Mouse (Mus musculus) layer of hippocampus, adult 9-10 months (tissue): ENCODE measurements at regions not wholly inside any gene's neighbourhood (a gene's known extent, or its start where the extent isn't known, plus 50 kb on each side); places are given as distances from the start of the nearest gene placed in this dataset.

ENCODE experiments used
- DNase-seq: peaks from one replicate; pipeline ENCODE4 v3.0.0; 2022; ENCODE audit warnings: low spot score

DNA sequence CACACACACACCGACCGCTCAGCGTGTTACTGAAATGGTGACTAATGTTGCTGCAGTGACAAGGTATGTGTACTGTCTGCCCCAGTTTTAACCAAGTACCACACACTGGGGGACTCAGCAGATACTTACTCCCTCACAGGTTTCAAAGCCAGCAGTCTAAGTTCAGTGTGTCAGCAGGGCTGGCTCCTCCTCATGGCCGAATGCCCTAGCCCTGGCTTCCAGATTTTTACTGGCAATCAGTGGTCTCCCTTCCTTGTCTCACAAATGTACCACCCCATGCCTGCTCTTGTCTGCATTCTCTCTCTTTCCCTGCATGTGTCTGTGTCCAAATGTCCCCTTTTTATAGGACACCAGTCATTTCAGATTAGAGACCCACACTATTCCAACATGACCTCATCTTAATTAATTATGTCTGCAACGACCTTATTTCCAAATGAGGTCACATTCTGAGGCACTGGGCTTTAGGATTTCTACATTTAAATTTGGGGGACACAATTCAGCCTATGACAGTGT, 114.7 kb downstream of the Uri1 start:
- DNase-seq: no peak

DNA sequence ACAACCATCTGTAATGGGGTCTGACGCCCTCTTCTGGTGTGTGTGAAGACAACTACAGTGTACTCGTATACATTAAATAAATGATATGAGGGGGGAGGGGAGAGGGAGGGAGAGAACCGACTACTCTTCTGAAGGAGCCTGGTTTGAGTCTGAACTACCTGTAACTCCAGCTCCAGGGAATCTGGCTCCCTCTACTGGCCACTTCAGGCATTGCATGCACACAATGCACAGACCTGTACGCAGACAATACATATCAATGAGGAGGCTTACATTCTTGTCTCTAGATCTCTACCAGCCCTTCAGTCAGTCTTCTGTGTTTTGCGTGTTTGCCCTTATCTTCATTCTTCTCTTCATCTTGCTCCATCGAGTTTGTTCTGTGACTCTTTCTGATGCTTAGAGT, 120.4 kb upstream of the Zfp536 start:
- DNase-seq: no peak

DNA sequence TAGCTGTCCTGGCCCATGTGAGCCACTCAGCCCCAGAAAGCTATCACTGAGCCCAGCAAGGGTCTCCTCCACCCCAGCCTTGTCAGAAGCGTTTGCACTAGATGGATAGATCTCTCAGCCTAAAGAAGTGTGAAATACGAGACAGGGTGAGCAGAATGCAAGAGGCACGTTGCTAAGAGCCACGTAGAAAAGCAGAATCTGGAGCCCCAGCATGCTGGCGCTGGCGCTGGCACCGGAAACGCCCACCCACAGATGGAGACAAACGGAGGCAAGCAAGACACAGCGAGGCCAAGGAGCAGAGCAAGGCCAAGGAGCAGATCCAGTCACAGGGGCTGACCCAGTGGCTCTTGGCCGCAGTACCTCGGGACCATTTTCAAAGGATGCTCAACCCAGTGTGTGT, 100.9 kb upstream of the Zfp536 start:
- DNase-seq: no peak

DNA sequence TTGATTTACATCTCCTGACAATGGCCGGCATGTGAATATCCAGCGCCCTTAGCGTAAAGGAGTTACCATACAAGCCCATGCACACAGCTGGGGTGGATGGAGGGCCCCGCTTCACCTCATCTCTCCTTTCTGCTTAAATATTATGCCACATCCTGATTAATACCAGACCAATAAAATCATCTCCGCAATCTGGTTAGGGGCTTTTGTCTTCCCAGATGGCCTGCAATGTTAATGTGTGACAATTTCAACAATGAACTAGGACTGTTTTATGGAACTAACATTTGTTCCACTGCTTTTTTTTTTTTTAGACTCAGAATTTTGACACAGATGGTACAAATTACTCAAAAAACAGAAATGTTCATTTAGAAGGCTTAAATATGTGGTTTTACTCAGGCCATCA, 97.5 kb upstream of the Zfp536 start:
- DNase-seq: peak; percentile 20

DNA sequence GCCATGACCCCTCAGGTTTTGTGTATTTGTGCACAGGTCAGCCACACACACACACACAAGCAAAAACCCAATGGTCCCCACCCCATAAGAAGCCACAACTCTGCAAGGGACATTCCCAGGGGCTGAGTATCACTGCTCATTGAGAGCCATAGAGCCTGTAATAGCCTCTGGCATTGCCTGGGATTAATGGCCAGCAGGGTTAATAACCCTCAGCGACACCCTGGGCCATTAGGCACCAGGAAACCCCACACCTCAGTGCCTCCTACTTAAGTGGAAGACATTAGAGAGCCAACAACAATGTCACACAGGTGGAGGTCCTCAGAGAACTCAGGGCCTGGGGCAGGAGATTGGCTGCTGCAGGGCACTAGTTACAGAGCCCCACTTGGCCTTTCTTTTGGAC, 93.0 kb upstream of the Zfp536 start:
- DNase-seq: no peak

DNA sequence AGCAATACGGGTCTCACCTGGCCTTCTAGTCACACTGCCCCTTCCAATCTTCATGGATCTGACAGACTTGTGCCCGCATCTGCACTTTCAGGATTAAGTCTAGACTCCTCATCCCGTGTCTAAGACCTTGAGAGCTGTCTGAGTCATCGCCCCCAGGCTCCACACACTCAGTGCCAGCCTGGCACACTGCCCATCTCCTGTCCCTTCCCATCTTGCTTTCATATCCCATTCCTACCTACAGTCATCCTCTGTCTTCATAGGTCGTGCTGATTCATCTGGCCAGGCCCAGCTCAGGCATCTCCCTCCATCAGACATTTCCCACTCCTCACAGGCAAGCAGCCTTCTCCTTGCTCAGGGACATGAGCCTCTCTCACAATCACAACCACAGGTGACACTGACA, 78.0 kb upstream of the Zfp536 start:
- no peak for DNase-seq

DNA sequence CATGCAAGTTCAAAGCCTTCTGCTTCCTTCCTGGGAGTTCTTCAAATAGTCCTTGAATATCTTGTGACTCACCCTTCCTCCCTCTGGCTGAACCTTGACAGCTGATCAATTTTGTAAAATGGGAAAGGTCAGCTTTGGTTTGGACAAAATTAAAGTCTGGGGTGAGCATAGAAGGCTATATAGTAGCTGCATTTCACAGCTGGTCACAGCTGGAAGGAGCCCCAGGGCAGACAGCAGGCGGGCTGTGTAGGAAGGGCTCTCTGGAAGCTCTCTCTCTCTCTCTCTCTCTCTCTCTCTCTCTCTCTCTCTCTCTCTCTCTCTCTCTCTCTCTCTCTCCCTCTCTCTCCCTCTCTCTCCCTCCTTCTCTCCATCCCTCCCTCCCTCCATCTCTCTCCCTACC, 71.8 kb upstream of the Zfp536 start:
- no peak for DNase-seq

DNA sequence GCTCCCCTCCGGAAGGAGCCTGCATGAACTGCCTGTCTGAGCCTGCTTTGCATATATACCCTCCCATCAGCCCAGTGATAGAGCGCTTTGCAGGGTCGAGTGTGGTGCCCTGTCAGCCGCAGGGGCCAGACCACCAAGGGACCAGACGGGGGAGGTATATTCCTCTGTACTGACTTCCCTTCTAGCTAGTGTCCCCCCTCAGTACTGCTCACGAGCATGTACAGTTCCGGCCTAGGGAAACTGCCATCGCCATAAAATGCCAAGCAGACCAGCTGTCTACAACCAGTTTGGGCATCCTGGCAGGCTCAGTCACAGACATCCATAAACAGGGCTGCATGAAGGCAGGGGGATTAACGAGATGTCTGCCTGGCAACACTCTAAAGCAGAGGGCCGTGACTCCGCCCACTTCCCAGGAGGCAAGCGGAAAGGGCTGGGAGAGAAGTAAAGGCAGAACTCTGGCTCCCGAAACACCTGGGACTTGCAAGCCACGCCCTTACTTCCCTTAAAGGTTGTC, 68.6 kb upstream of the Zfp536 start:
- DNase-seq: no peak

DNA sequence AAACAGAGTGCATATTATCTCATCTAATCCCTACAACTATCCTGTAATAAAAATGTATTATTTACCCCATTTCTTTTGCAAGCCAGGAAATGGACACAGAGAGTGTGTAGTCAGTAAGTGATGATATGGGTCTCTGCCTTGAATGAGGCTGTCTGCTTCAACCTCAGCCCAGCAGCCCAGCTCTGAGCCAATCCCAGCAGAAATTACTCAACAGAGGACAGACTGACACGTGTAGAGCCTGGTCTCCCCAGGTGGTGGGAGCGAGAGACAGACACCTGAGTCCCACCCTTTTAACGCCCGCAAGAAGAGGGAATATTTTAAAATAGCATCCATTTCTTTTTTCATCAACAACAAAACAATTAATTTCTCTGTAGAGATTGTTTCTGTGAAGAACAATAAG, 68.1 kb upstream of the Zfp536 start:
- DNase-seq: no peak

DNA sequence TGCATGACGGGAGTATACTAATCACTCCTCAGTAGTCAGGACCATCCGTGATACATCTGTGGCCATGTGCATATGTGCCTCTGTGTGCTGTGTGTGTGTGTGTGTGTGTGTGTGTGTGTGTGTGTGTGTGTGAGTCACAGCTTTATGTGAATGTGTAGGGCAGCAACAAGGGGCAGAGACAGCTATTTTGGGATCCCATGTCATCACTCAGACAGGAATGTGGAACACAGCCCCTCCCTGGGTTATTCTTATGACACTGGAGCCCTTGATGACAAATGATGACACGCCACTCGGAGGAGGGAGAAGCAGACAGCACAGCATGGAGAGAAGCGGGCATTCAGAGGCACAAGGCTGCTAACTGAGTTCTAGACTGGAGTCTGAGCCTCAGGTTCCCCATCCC, 64.4 kb upstream of the Zfp536 start:
- DNase-seq: no peak

DNA sequence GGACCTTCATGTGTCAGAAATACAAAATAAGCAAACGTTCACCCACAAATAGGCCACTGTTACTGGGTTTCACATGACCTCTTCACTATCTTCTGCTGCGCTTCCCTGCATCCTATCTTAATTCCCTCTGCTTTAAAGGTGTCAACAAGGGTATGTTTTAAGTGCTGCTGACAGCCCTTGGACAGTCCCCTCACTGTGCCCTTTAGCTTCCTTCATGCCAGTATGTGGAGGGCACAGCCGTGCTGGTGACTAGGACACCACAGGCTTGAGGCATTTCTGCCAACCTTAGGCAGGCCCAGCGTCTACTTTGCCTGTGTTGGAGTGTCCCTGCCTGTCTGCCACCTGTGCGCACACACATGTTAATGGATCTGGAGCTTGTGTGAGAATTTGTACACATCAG, 63.9 kb upstream of the Zfp536 start:
- no peak for DNase-seq

DNA sequence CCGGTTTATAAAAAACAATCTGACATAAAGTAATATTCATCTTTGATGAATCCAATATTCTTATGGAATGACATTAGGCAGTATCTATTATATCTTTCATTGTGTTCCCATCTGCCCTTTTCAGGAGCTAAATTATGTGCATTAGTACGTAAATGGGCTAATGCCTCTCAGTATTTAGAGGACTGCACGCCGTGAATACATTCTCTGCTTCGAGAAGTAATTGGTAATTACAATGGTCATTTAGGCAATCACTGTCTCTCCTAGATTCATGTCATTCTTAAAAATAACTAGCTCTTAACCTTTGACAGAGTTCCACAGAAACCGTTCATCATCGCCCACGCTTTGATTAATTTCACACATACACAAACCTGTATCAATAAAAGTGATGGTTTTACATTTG, 60.0 kb upstream of the Zfp536 start:
- no peak for DNase-seq

DNA sequence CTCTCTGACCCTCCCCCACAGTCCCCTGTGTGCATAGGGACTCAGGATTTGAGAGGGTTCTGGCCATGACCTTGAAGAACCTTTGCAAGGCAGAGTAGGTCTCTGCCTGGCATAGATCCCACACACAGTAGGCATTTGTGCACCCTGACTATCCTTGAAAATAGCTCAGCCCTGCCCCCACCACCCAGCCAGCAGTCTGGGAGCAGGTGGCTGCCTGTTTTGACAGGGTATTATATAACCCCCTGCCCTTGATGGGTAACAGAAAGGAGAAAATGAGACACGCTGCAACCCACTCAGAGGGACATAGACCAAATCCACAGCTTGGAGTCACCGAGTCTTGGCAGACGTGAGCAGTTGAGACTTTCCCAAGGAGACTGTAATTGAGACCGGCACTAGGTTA, 58.9 kb upstream of the Zfp536 start:
- no peak for DNase-seq

DNA sequence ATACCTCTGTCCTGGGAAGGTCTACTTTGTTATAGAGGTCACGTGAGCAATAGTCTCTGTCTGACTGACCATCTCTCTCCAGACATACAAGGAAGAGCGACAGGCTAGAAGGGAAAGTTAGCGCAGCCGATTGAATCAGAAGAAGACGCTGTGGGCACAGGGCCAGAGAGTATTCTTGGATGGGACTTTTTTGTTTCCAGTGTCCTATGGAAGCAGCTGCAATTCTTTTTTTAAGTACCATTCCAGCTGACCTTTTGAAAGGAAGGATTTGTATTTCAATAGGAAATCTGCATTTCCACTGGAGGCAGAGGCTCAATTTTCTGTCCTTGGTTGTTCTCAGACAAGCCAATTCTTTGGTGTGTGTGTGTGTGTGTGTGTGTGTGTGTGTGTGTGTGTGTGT, 52.3 kb upstream of the Zfp536 start:
- no peak for DNase-seq
